Mouse (Mus musculus) kidney, postnatal 0 days (tissue): ENCODE results near the gene Ankrd22. TPM values are rescaled to one million over a fixed set of nuclear protein-coding genes. Genes with fewer than 3 reads are reported as not detected.

Experiments
- ATAC-seq: fragments of 200-750 bp; cut with Nextera tagmentation; replicated peaks from 2 replicates; pipeline ENCODE4 v1.8.0; 2017; ENCODE audit warnings: low read depth, moderate number of reproducible peaks, moderate TSS enrichment, moderate library complexity; ENCODE audit not compliant: low FRiP score
- DNase-seq: peaks from one replicate; pipeline ENCODE4 v3.0.0-alpha.2; 2016; ENCODE audit warnings: low spot score
- H3K27ac ChIP-seq: fragments of 300-500 bp; sonication (generic); 2 replicates; pipeline ENCODE4 v1.5.1; 2014; ENCODE audit warnings: mild to moderate bottlenecking
- H3K27me3 ChIP-seq: fragments of 300-500 bp; sonication (generic); 2 replicates; pipeline ENCODE4 v1.6.1; 2014; ENCODE audit warnings: low read length, mixed read lengths; ENCODE audit not compliant: insufficient read depth
- H3K36me3 ChIP-seq: fragments of 300-500 bp; sonication (generic); 2 replicates; pipeline ENCODE4 v1.6.1; 2014; ENCODE audit warnings: low read length, mixed read lengths; ENCODE audit not compliant: insufficient read depth
- H3K4me1 ChIP-seq: fragments of 300-500 bp; sonication (generic); replicated peaks from 2 replicates; pipeline ENCODE4 v1.6.1; 2014; ENCODE audit warnings: antibody characterized with exemption, low read length, mixed read lengths; ENCODE audit not compliant: insufficient read depth
- H3K4me2 ChIP-seq: fragments of 300-500 bp; sonication (generic); 2 replicates; pipeline ENCODE4 v1.6.1; 2014; ENCODE audit warnings: mild to moderate bottlenecking, low read length, moderate library complexity, mixed read lengths
- H3K4me3 ChIP-seq: fragments of 300-500 bp; sonication (generic); replicated peaks from 2 replicates; pipeline ENCODE4 v1.5.1; 2014; ENCODE audit warnings: low read depth, low read length
- H3K9ac ChIP-seq: fragments of 300-500 bp; sonication (generic); 2 replicates; pipeline ENCODE4 v1.6.1; 2014; ENCODE audit warnings: low read depth, low read length
- H3K9me3 ChIP-seq: fragments of 300-500 bp; sonication (generic); replicated peaks from 2 replicates; pipeline ENCODE4 v1.6.1; 2016; ENCODE audit warnings: low read length, inconsistent platforms, mixed read lengths
- CTCF ChIP-seq: IDR thresholded peaks from 2 replicates; pipeline ENCODE4 v1.5.1; 2016; ENCODE audit warnings: antibody characterized with exemption, low read depth, mild to moderate bottlenecking, moderate library complexity
- WGBS: fragments of 180-500 bp; shearing (Covaris S2); extraction: QIAGEN DNeasy Blood & Tissue Kit; methylation state at CpG from one replicate; pipeline ENCODE4 v1.1.7; 2014; 5-methylcytosine and 5-hydroxymethylcytosine counted together
- polyA plus RNA-seq: library from polyadenylated mRNA; unstranded; fragments of >200 nt; fragmentation: Nextera tagmentation; extraction: Ambion mirVana; gene quantifications from 2 replicates; pipeline ENCODE4 v1.2.1, GENCODE M21; 2015

Ankrd22 gene
- polyA plus RNA-seq, 1 experiment from 2014 or later = 0.14 TPM

- Histone ChIP-seq H3K27me3 (no peaks in the 10 kb centered on the region), H3K4me1 (no peaks in the 10 kb centered on the region), H3K9me3 (no peaks in the 10 kb centered on the region), H3K27ac (no peak overlapping the region), H3K4me3 (no peak overlapping the region), H3K4me2 (no peak overlapping the region), H3K36me3 (no peaks in the 10 kb centered on the region), H3K9ac (no peak overlapping the region)
- ATAC-seq = no peak
- no peak for TF ChIP-seq CTCF
- 89% methylated on average over 4 of the region's 4 CpGs for WGBS
- DNase-seq = no peak
Observed at GRCm38 (mm10) chr19:34186845-34187244, 21.0 kb upstream of the Ankrd22 start.

GRCm38 (mm10) chr19:34182490-34182889, 16.6 kb upstream of the Ankrd22 start:
- H3K4me1 ChIP-seq = no peaks in the 10 kb centered on the region
- H3K4me3 ChIP-seq = no peak overlapping the region
- no peak overlapping the region for H3K9ac ChIP-seq
- no peaks in the 10 kb centered on the region for H3K9me3 ChIP-seq
- H3K36me3 ChIP-seq = no peaks in the 10 kb centered on the region
- H3K27ac ChIP-seq = no peak overlapping the region
- H3K27me3 ChIP-seq = no peaks in the 10 kb centered on the region
- DNase-seq (no peak), ATAC-seq (no peak)
- TF ChIP-seq CTCF = no peak
- H3K4me2 ChIP-seq = no peak overlapping the region
- 73% methylated on average over 5 of the region's 5 CpGs for WGBS

DNA sequence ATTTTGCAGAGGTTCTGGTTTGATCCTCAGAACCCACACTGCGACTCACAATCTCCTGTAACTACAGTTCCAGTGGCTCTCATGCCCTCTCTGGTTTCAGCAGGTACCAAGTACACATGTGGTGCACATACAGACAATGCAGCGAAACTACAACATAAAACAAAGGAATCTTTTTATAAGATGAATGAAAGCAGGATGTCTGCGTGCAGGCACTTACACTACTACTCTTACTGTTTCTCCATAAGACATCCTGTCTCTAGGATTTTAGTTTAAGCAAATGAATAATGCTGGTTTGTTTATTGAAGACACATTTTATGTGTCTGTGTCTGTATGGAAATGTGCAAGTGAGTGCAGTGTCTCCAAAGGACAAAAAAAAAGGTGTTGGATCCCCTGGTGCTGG, 15.4 kb upstream of the Ankrd22 start:
- Histone ChIP-seq H3K36me3 (no peaks in the 10 kb centered on the region), H3K4me3 (no peak overlapping the region), H3K9ac (no peak overlapping the region), H3K27ac (no peak overlapping the region), H3K9me3 (no peaks in the 10 kb centered on the region), H3K4me2 (no peak overlapping the region), H3K27me3 (no peaks in the 10 kb centered on the region), H3K4me1 (no peaks in the 10 kb centered on the region)
- ATAC-seq (no peak), DNase-seq (no peak)
- TF ChIP-seq CTCF = no peak
- 84% methylated on average over 3 of the region's 3 CpGs for WGBS

- 75% methylated on average over 2 of the region's 2 CpGs for WGBS
- no peak overlapping the region for H3K4me2 ChIP-seq
- no peaks in the 10 kb centered on the region for H3K27me3 ChIP-seq
- H3K9me3 ChIP-seq = no peaks in the 10 kb centered on the region
- H3K4me1 ChIP-seq = no peaks in the 10 kb centered on the region
- no peak for DNase-seq
- ATAC-seq = no peak
- H3K9ac ChIP-seq = no peak overlapping the region
- no peak for TF ChIP-seq CTCF
- H3K27ac ChIP-seq = no peak overlapping the region
- no peak overlapping the region for H3K4me3 ChIP-seq
- no peaks in the 10 kb centered on the region for H3K36me3 ChIP-seq
Observed at GRCm38 (mm10) chr19:34180316-34180715, 14.5 kb upstream of the Ankrd22 start.

- ATAC-seq (no peak), DNase-seq (no peak)
- Histone ChIP-seq H3K36me3 (no peaks in the 10 kb centered on the region), H3K27me3 (no peaks in the 10 kb centered on the region), H3K9me3 (no peaks in the 10 kb centered on the region), H3K4me2 (no peak overlapping the region), H3K4me3 (no peak overlapping the region), H3K9ac (no peak overlapping the region), H3K27ac (no peak overlapping the region), H3K4me1 (no peaks in the 10 kb centered on the region)
- TF ChIP-seq CTCF = no peak
- WGBS = 93% methylated on average over 4 of the region's 4 CpGs
Observed at GRCm38 (mm10) chr19:34179136-34179535, 13.3 kb upstream of the Ankrd22 start.

DNA sequence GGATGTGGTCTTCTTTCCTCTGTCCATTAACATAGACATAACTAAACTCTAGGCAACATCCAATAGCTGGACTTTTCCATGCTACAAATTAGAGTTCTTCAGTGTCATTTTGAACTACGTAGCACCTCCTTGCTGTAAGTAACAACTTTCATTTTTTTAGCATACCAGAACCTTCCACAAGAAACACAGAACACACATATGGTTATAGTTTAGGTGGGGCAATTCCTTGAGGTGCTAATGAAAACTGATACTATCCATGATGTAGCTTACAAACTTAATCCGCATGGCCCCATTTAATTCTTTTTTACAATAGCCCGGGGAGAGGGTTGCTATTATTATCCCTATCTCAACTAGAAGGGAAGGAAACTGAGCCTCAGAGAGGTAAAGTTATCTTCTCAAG, 8.2 kb upstream of the Ankrd22 start:
- H3K4me2 ChIP-seq = no peak overlapping the region
- no peak overlapping the region for H3K27ac ChIP-seq
- DNase-seq (no peak), ATAC-seq (no peak)
- H3K9ac ChIP-seq = no peak overlapping the region
- TF ChIP-seq CTCF = no peak
- H3K9me3 ChIP-seq = no peaks in the 10 kb centered on the region
- H3K4me3 ChIP-seq = no peak overlapping the region
- WGBS = 81% methylated on average over 3 of the region's 3 CpGs
- H3K36me3 ChIP-seq = no peaks in the 10 kb centered on the region
- H3K4me1 ChIP-seq = no peaks in the 10 kb centered on the region
- H3K27me3 ChIP-seq = no peaks in the 10 kb centered on the region

GRCm38 (mm10) chr19:34171167-34171566, 5.3 kb upstream of the Ankrd22 start:
- H3K27me3 ChIP-seq = no peaks in the 10 kb centered on the region
- no peak overlapping the region for H3K4me3 ChIP-seq
- H3K9me3 ChIP-seq = no peaks in the 10 kb centered on the region
- WGBS = 64% methylated on average over 3 of the region's 3 CpGs
- H3K9ac ChIP-seq = no peak overlapping the region
- H3K4me2 ChIP-seq = no peak overlapping the region
- ATAC-seq (no peak), DNase-seq (no peak)
- H3K27ac ChIP-seq = no peak overlapping the region
- no peaks in the 10 kb centered on the region for H3K36me3 ChIP-seq
- TF ChIP-seq CTCF = no peak
- H3K4me1 ChIP-seq = no peaks in the 10 kb centered on the region
